Mouse (Mus musculus) heart, postnatal 4 days (tissue): ENCODE measurements around the gene Esrp2. TPM values are rescaled to one million over a fixed set of nuclear protein-coding genes. Genes with fewer than 3 reads are reported as not detected.

Source experiments
- DNase-seq: peaks from one replicate; pipeline ENCODE4 v3.0.0; 2021
- total RNA-seq, 2 experiments: library from RNA; stranded (reverse); gene quantifications; 2 replicates each; pipeline ENCODE4 v1.2.3; 2021

The Esrp2 gene
- total RNA-seq, 2 experiments from 2014 or later = 0.54 to 0.91 TPM

GRCm38 (mm10) chr8:106123443-106123842 lies 13.3 kb downstream of the Esrp2 start:
- DNase-seq = no peak

- DNase-seq = peak; percentile 56
Measured at GRCm38 (mm10) chr8:106115897-106116296, 20.9 kb downstream of the Esrp2 start.

GRCm38 (mm10) chr8:106112514-106112913 lies 24.3 kb downstream of the Esrp2 start:
- DNase-seq = no peak

DNA sequence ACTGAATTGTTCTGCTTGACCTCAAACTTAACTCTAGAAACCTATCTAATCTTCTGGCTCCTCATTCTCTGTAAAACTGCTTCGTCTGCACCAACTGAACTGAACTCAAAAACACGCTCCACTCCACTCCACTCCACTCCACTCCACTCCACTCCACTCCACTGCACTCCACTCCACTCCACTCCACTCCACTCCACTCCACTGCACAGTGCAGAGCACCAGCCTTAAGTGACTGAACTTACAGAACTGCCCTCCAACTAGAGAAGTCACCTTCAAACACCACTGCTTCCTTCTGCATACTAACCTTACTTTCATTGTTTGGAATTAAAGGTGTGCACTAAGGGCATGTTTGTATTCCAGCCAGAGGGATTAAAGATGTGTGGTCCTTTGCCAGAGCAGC lies 24.7 kb downstream of the Esrp2 start:
- no peak for DNase-seq

GRCm38 (mm10) chr8:106108729-106109128 lies 28.0 kb downstream of the Esrp2 start:
- peak; percentile 30 for DNase-seq

- peak; percentile 30 for DNase-seq
Measured at GRCm38 (mm10) chr8:106108080-106108479, 28.7 kb downstream of the Esrp2 start.

DNA sequence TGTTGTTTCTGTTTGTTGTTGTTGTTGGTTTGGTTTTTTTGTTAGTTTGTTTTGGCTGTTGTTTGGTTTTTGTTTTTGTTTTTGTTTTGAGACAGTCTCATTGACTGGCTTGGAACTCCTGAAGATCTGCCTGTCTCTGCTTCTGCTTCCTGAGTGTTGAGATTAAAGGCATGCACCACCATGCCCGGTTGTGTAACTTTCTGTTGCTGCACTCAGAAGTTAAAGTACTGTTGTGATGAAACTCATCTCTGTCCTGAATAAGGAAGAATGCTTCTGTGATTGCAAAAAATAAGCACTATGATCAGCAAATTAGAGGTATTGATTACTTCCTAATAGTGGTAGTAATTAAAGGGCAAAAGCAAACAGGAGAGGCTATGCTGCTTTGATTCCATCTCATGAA lies 30.6 kb downstream of the Esrp2 start:
- DNase-seq = no peak

GRCm38 (mm10) chr8:106103888-106104287 lies 32.9 kb downstream of the Esrp2 start:
- DNase-seq = no peak

- DNase-seq = no peak
Measured at GRCm38 (mm10) chr8:106102321-106102720, 34.5 kb downstream of the Esrp2 start.

Other genes with a start within 250 kb of the Esrp2 start
- gene Nrn1l, start 243.4 kb downstream of the Esrp2 start, total RNA-seq = not detected
- gene Pskh1, start 236.5 kb downstream of the Esrp2 start, total RNA-seq = 10 to 100 TPM; 21.7 to 24.3 TPM
- gene Ctrl, start 203.1 kb downstream of the Esrp2 start, total RNA-seq = under 1 TPM in 1 of 2 experiments, not detected in 1; 0.32 TPM
- 10 to 100 TPM; 85.4 to 94.0 TPM for gene Psmb10, start 198.5 kb downstream of the Esrp2 start, total RNA-seq
- gene Lcat, start 193.6 kb downstream of the Esrp2 start, total RNA-seq = 1 to 10 TPM; 1.4 to 1.7 TPM
- gene Slc12a4, start 170.9 kb downstream of the Esrp2 start, total RNA-seq = 10 to 100 TPM; 62.4 to 65.8 TPM
- not detected for gene Dpep3, start 157.5 kb downstream of the Esrp2 start, total RNA-seq
- gene Dus2, start 145.6 kb downstream of the Esrp2 start, total RNA-seq = 10 to 100 TPM in 1 of 2 experiments, 1 to 10 TPM in 1; 9.8 to 10.2 TPM
- not detected for gene Dpep2nb, start 131.0 kb downstream of the Esrp2 start, total RNA-seq
- gene Ddx28, start 125.1 kb downstream of the Esrp2 start, total RNA-seq = 1 to 10 TPM; 8.9 to 9.5 TPM
- gene Nfatc3, start 78.1 kb downstream of the Esrp2 start, total RNA-seq = 10 to 100 TPM; 24.2 to 26.4 TPM
- gene Pla2g15, start 13.4 kb upstream of the Esrp2 start, total RNA-seq = 1 to 10 TPM; 4.2 to 4.9 TPM
- gene Slc7a6, start 31.9 kb upstream of the Esrp2 start, total RNA-seq = 10 to 100 TPM; 17.1 to 18.9 TPM
- 10 to 100 TPM; 17.0 to 17.1 TPM for gene Slc7a6os, start 74.0 kb upstream of the Esrp2 start, total RNA-seq
- gene Prmt7, start 74.0 kb upstream of the Esrp2 start, total RNA-seq = 10 to 100 TPM; 24.1 to 25.5 TPM
- 1 to 10 TPM; 5.2 to 6.7 TPM for gene Smpd3, start 201.0 kb upstream of the Esrp2 start, total RNA-seq